Mouse (Mus musculus): Measurements from ENCODE around the gene Fam227a.

GRCm38 (mm10) chr15:79706603-79707214 lies 48.0 kb upstream of the Fam227a start:
- TF ChIP-seq POLR2A (IDR thresholded peaks at IDR 0.05; ENCODE audit: control insufficient read depth in 1 of 2, insufficient read depth in 1 of 2, low read depth in 1 of 2, low read length in 2 of 2, poor library complexity in 1 of 2) (no peak), TCF12 (IDR thresholded peaks at IDR 0.05; ENCODE audit: low read depth, low read length) (no peak), MAX (IDR thresholded peaks at IDR 0.05; ENCODE audit: low read length) (no peak), CTCF (IDR thresholded peaks at IDR 0.05 in 2 of 3, conservative IDR thresholded peaks at IDR 0.05 in 1 of 3; ENCODE audit: control insufficient read depth in 1 of 3, insufficient read depth in 1 of 3, low read depth in 2 of 3, low read length in 3 of 3, poor library complexity in 1 of 3, severe bottlenecking in 1 of 3) (no peak), MEF2A (IDR thresholded peaks at IDR 0.05; ENCODE audit: extremely low read depth, insufficient replicate concordance, low read depth, low read length, poor library complexity, severe bottlenecking) (no peak), TAL1 (IDR thresholded peaks at IDR 0.05; ENCODE audit: low read length) (no peak), GATA1 (IDR thresholded peaks at IDR 0.05; ENCODE audit: low read depth, low read length) (no peak), CHD2 (IDR thresholded peaks at IDR 0.05; ENCODE audit: low read length) (no peak)

All from MEL (cell line).